Mouse (Mus musculus) megakaryocyte progenitor cell, adult 5-6 weeks (primary cell): Measurements from ENCODE around the gene Gm21861. TPM values are rescaled to one million over a fixed set of nuclear protein-coding genes. Genes with fewer than 3 reads are reported as not detected.
"Not testable (repeated sequence)": the region's sequence is repeated elsewhere in the genome, so short reads cannot be mapped to it uniquely, and the experiment has no call there.

ENCODE experiments used
- ATAC-seq: replicated peaks from 2 replicates; pipeline ENCODE4 v1.8.0; 2016; ENCODE audit warnings: mild to moderate bottlenecking, moderate TSS enrichment, inconsistent platforms; ENCODE audit not compliant: poor library complexity
- total RNA-seq, 2 experiments: library from RNA; stranded (forward) in 1 of 2; stranded (reverse) in 1 of 2; fragments of 157-497, 149-512 nt in 1 of 2; fragments of 200-1000 nt in 1 of 2; gene quantifications; 2 replicates each; pipeline versions ENCODE4 v1.2.3 to v1.2.4; 2015 to 2017

Gm21861 gene
- total RNA-seq (2015) (not detected in 2 replicates), total RNA-seq (2017) (not detected in 2 replicates)

DNA sequence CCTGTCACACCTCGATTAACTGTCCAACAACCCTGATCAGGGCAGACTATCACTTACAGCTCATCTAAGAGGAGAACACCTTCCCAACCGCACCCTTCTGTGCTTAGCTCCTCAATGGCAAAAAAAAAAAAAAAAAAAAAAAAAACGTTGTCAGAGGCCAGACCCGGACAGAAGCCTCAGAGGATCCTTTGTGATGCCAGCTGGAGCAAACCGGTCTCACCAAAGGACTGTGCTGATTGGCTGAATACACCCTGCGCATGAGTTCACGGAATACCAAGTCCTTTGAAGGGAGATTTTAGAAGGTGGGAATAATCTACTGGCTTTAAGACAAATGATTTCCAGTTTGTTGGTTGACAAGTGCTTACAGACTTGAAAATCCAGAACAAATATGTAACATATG lies at the start of gene Gm21861:
Gene Gm21861, minus strand, starts transcription at position 101 of the 400 bp plus-strand sequence.
- not testable (repeated sequence) for ATAC-seq
